Mouse (Mus musculus): ENCODE results near the gene Hmgcll1. TPM values are rescaled to one million over a fixed set of nuclear protein-coding genes. Genes with fewer than 3 reads are reported as not detected.

Hmgcll1 gene
- polyA plus RNA-seq, 1 experiment from 2014 or later = 0.87 TPM

- Histone ChIP-seq H3K27ac (ENCODE audit: low read depth, low read length) (no peak overlapping the region), H3K27me3 (replicated peaks; ENCODE audit: control insufficient read depth, insufficient read depth, low read length) (no peaks in the 10 kb centered on the region), H3K9me3 (ENCODE audit: control insufficient read depth) (no peaks in the 10 kb centered on the region), H3K4me3 (ENCODE audit: low read depth, low read length) (no peak overlapping the region), H3K4me2 (replicated peaks; ENCODE audit: low read depth) (no peak overlapping the region), H3K4me1 (replicated peaks; ENCODE audit: control insufficient read depth, insufficient read depth, low read length) (no peaks in the 10 kb centered on the region), H3K36me3 (ENCODE audit: control insufficient read depth, insufficient read depth) (no peaks in the 10 kb centered on the region), H3K9ac (ENCODE audit: low read depth, low read length) (no peak overlapping the region)
- TF ChIP-seq CTCF (IDR thresholded peaks at IDR 0.05; ENCODE audit: low read depth) = no peak
- 78% methylated on average over 3 of the region's 3 CpGs for WGBS
- ATAC-seq = no peak
Measured at GRCm38 (mm10) chr9:76138378-76139109, 123.9 kb downstream of the Hmgcll1 start.

DNA sequence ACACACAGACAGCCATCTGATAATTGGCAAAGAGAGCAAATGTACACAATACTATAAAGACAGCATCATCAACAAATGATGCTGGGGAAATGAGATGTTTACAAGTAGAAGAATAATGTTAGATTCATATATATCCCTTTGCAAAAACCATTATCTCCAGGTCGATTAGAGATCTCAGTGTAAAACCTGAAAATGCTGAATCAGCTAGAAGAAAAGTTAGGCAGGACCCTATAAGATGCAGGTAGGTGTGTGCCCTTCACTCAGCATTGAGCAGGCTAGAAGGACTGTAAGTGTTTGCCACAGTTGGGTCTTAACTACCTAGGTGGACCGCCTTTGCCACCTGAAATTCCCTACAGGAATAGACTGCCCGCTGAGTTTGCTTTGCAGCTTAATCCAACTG is 130.9 kb downstream of the Hmgcll1 start:
- H3K27ac ChIP-seq (ENCODE audit: low read depth, low read length) = no peak overlapping the region
- H3K9ac ChIP-seq (ENCODE audit: low read depth, low read length) = no peak overlapping the region
- no peak for ATAC-seq
- no peaks in the 10 kb centered on the region for H3K27me3 ChIP-seq (replicated peaks; ENCODE audit: control insufficient read depth, insufficient read depth, low read length)
- no peaks in the 10 kb centered on the region for H3K9me3 ChIP-seq (ENCODE audit: control insufficient read depth)
- no peaks in the 10 kb centered on the region for H3K4me1 ChIP-seq (replicated peaks; ENCODE audit: control insufficient read depth, insufficient read depth, low read length)
- H3K4me3 ChIP-seq (ENCODE audit: low read depth, low read length) = no peak overlapping the region
- no peak for TF ChIP-seq CTCF (IDR thresholded peaks at IDR 0.05; ENCODE audit: low read depth)
- H3K36me3 ChIP-seq (ENCODE audit: control insufficient read depth, insufficient read depth) = no peaks in the 10 kb centered on the region
- 59% methylated on average over 3 of the region's 3 CpGs for WGBS
- no peak overlapping the region for H3K4me2 ChIP-seq (replicated peaks; ENCODE audit: low read depth)

DNA sequence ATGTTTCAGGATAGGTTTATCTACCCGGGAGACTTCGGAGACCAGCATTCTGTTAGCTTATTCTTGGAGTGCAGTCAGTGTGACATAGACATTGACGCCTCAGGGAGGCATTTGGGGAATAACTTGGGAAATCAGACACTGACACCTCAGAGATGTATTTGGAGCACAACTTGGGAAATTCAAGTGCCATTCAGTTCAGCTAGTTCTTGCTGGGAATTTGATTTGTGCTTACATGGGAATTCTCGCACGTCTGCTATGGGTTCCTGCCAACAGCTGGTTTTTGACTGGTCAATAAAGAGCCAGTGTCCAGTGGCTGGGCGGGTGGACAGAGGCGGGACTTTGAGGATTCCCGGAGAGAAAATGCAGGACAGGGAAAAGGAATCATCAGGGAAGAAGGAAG is 147.8 kb downstream of the Hmgcll1 start:
- 51% methylated on average over 8 of the region's 8 CpGs for WGBS
- Histone ChIP-seq H3K27me3 (replicated peaks; ENCODE audit: control insufficient read depth, insufficient read depth, low read length) (no peaks in the 10 kb centered on the region), H3K9me3 (ENCODE audit: control insufficient read depth) (no peaks in the 10 kb centered on the region), H3K4me1 (replicated peaks; ENCODE audit: control insufficient read depth, insufficient read depth, low read length) (no peaks in the 10 kb centered on the region), H3K36me3 (ENCODE audit: control insufficient read depth, insufficient read depth) (no peaks in the 10 kb centered on the region), H3K9ac (ENCODE audit: low read depth, low read length) (no peak overlapping the region), H3K4me2 (replicated peaks; ENCODE audit: low read depth) (no peak overlapping the region), H3K4me3 (ENCODE audit: low read depth, low read length) (no peak overlapping the region), H3K27ac (ENCODE audit: low read depth, low read length) (no peak overlapping the region)
- TF ChIP-seq CTCF (IDR thresholded peaks at IDR 0.05; ENCODE audit: low read depth) = no peak
- ATAC-seq = no peak

DNA sequence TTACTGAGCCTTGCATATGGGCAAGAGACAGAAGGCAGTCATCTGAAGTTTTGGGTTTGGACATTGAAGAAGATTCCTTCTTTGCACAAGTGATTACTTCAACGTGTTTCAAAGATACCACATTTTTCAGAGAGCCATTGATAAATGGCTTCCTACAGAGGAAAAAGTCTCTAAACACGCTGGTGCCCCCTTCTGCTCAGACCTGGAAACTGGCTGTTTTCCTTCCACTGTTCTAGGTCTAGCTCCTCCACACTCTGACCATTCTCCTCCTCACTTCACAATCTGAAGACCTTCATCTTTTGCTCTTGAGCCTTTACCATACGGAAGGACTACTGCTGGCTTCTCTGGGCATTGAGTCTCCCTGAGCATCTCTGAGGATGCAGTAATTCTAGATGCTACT is 153.7 kb downstream of the Hmgcll1 start:
- Histone ChIP-seq H3K27me3 (replicated peaks; ENCODE audit: control insufficient read depth, insufficient read depth, low read length) (no peaks in the 10 kb centered on the region), H3K9me3 (ENCODE audit: control insufficient read depth) (no peaks in the 10 kb centered on the region), H3K4me2 (replicated peaks; ENCODE audit: low read depth) (no peak overlapping the region), H3K4me1 (replicated peaks; ENCODE audit: control insufficient read depth, insufficient read depth, low read length) (no peaks in the 10 kb centered on the region), H3K27ac (ENCODE audit: low read depth, low read length) (no peak overlapping the region), H3K4me3 (ENCODE audit: low read depth, low read length) (no peak overlapping the region), H3K9ac (ENCODE audit: low read depth, low read length) (no peak overlapping the region), H3K36me3 (ENCODE audit: control insufficient read depth, insufficient read depth) (no peaks in the 10 kb centered on the region)
- ATAC-seq = no peak
- WGBS = 43% methylated on average over 3 of the region's 3 CpGs
- peak; percentile 42 for TF ChIP-seq CTCF (IDR thresholded peaks at IDR 0.05; ENCODE audit: low read depth)

DNA sequence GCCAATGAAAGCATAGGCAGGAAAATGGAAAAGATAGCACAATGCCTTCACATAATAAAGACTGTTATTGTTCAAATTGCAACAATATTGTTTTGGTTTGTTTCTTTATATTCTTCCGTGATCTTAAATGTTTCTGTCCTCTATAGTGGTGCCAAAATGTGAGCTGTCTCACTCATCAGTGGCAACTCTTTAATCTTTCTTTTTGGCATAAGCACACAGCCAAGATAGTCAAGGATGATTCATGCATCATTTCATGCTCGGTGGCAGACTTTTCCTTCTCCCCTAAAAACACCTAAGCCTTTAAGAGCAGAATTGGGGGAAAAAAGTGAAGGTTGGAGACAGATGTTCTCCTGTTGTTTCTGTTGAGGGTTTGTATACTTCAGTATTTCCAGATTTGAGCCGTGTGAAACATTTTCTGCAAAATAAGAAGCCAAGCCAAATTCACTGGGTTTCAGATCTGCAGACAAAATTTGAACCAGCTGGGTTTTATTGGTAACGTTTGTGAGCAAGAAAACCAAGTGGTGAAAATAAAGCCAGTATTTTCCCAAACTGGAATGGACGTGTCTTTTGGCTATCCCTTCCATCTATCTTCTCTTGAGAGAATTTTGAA is 158.1 kb downstream of the Hmgcll1 start:
- Histone ChIP-seq H3K4me2 (replicated peaks; ENCODE audit: low read depth) (no peak overlapping the region), H3K9ac (ENCODE audit: low read depth, low read length) (no peak overlapping the region), H3K9me3 (ENCODE audit: control insufficient read depth) (no peaks in the 10 kb centered on the region), H3K27ac (ENCODE audit: low read depth, low read length) (no peak overlapping the region), H3K36me3 (ENCODE audit: control insufficient read depth, insufficient read depth) (no peaks in the 10 kb centered on the region), H3K4me3 (ENCODE audit: low read depth, low read length) (no peak overlapping the region), H3K27me3 (replicated peaks; ENCODE audit: control insufficient read depth, insufficient read depth, low read length) (no peaks in the 10 kb centered on the region), H3K4me1 (replicated peaks; ENCODE audit: control insufficient read depth, insufficient read depth, low read length) (no peaks in the 10 kb centered on the region)
- 82% methylated on average over 5 of the region's 5 CpGs for WGBS
- no peak for ATAC-seq
- no peak for TF ChIP-seq CTCF (IDR thresholded peaks at IDR 0.05; ENCODE audit: low read depth)

- Histone ChIP-seq H3K36me3 (ENCODE audit: control insufficient read depth, insufficient read depth) (no peaks in the 10 kb centered on the region), H3K4me3 (ENCODE audit: low read depth, low read length) (no peak overlapping the region), H3K4me2 (replicated peaks; ENCODE audit: low read depth) (no peak overlapping the region), H3K27ac (ENCODE audit: low read depth, low read length) (no peak overlapping the region), H3K9me3 (ENCODE audit: control insufficient read depth) (no peaks in the 10 kb centered on the region), H3K27me3 (replicated peaks; ENCODE audit: control insufficient read depth, insufficient read depth, low read length) (no peaks in the 10 kb centered on the region), H3K9ac (ENCODE audit: low read depth, low read length) (no peak overlapping the region), H3K4me1 (replicated peaks; ENCODE audit: control insufficient read depth, insufficient read depth, low read length) (no peaks in the 10 kb centered on the region)
- ATAC-seq = no peak
- TF ChIP-seq CTCF (IDR thresholded peaks at IDR 0.05; ENCODE audit: low read depth) = no peak
Measured at GRCm38 (mm10) chr9:76179221-76179620, 164.6 kb downstream of the Hmgcll1 start.

Other genes starting within 250 kb of the Hmgcll1 start
- 5.2 and 6.5 TPM in 2 replicates for gene Bmp5, start 239.5 kb upstream of the Hmgcll1 start, polyA plus RNA-seq (2015; fragmentation: Nextera tagmentation; extraction: Ambion mirVana)
- not detected in 2 replicates for gene Gfral, start 198.8 kb downstream of the Hmgcll1 start, polyA plus RNA-seq (2015; fragmentation: Nextera tagmentation; extraction: Ambion mirVana)

Data from intestine, postnatal 0 days (tissue).